Mouse (Mus musculus) MEL (cell line): ENCODE measurements around the gene Gm4141.
"Not testable (repeated sequence)": the region's sequence is repeated elsewhere in the genome, so short reads cannot be mapped to it uniquely, and the experiment has no call there.

ENCODE experiments used
- CTCF ChIP-seq, 3 experiments: IDR thresholded peaks in 2 of 3; conservative IDR thresholded peaks in 1 of 3; 2 replicates each; pipeline ENCODE4 v1.5.1; 2011 to 2012; ENCODE audit warnings: low read length in 3 of 3, low read depth in 2 of 3, mild to moderate bottlenecking in 2 of 3, improper control_type of control experiment in 1 of 3, inconsistent platforms in 1 of 3, mixed read lengths in 1 of 3, moderate library complexity in 1 of 3; ENCODE audit not compliant: control insufficient read depth in 1 of 3, insufficient read depth in 1 of 3, poor library complexity in 1 of 3, severe bottlenecking in 1 of 3
- MAFK ChIP-seq: IDR thresholded peaks from 2 replicates; pipeline ENCODE4 v1.6.1; 2011; ENCODE audit warnings: low read depth, mild to moderate bottlenecking, low read length, improper control_type of control experiment, borderline replicate concordance
- SMC3 ChIP-seq: IDR thresholded peaks from 2 replicates; pipeline ENCODE4 v1.6.1; 2011; ENCODE audit warnings: low read depth, low read length, improper control_type of control experiment

DNA sequence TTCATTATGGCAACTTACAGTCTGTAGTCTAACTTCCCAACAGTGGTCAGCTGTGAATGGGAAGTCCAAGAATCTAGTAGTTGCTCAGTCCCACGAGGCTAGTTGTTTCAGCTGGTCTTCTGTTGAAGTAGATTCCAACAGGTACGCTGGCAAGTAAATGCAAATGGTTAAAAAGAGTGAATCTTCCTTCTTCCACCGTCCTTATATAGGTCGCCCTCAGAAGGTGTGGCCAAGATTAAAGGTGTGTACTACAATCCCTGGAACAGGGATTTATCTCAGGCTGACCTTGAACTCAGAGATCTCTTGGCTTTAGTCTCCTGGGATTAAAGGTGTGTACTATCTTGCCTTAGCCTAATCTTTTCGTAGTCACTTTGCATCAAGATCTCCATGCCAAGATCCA lies 22.9 kb upstream of the Gm4141 start, which contains the start of gene Gm4513:
- not testable (repeated sequence) for TF ChIP-seq SMC3; MAFK; CTCF (IDR thresholded peaks at IDR 0.05 in 2 of 3, conservative IDR thresholded peaks at IDR 0.05 in 1 of 3; ENCODE audit: control insufficient read depth in 1 of 3, insufficient read depth in 1 of 3, low read depth in 2 of 3, low read length in 3 of 3, poor library complexity in 1 of 3, severe bottlenecking in 1 of 3)
